Mouse (Mus musculus) adrenal gland, postnatal 10 days (tissue): ENCODE measurements around the gene Psmd4. TPM values are rescaled to one million over a fixed set of nuclear protein-coding genes. Genes with fewer than 3 reads are reported as not detected.
"Not testable (repeated sequence)": the region's sequence is repeated elsewhere in the genome, so short reads cannot be mapped to it uniquely, and the experiment has no call there.

Experiments
- DNase-seq: peaks from one replicate; pipeline ENCODE4 v3.0.0; 2021; ENCODE audit warnings: mixed read lengths
- long read RNA-seq, 2 experiments: library from polyadenylated mRNA; stranded (forward); transcript quantifications; one replicate each; pipeline ENCODE4 v2.0.0; 2021
- total RNA-seq, 2 experiments: library from RNA; stranded (reverse); gene quantifications; 2 replicates each; pipeline ENCODE4 v1.2.3; 2021

The Psmd4 gene
- total RNA-seq: 100 to 1,000 TPM; 206 to 221 TPM
- long read RNA-seq, experiment 1, transcript Psmd4-201 (10 exons, 1,276 nt): minor isoform, 198 of 491 reads
- long read RNA-seq, experiment 1, transcript Psmd4-202 (10 exons, 1,332 nt): major isoform, 228 of 491 reads
- long read RNA-seq, experiment 1, partial matches to known transcripts: 26 of 491 reads
- long read RNA-seq, experiment 1, other reads (novel, unspliced or antisense): 37 of 491 reads
- long read RNA-seq, experiment 2, transcript Psmd4-202 (10 exons, 1,332 nt): major isoform, 107 of 245 reads
- long read RNA-seq, experiment 2, transcript Psmd4-201 (10 exons, 1,276 nt): minor isoform, 93 of 245 reads
- long read RNA-seq, experiment 2, partial matches to known transcripts: 9 of 245 reads
- long read RNA-seq, experiment 2, other reads (novel, unspliced or antisense): 34 of 245 reads

DNA sequence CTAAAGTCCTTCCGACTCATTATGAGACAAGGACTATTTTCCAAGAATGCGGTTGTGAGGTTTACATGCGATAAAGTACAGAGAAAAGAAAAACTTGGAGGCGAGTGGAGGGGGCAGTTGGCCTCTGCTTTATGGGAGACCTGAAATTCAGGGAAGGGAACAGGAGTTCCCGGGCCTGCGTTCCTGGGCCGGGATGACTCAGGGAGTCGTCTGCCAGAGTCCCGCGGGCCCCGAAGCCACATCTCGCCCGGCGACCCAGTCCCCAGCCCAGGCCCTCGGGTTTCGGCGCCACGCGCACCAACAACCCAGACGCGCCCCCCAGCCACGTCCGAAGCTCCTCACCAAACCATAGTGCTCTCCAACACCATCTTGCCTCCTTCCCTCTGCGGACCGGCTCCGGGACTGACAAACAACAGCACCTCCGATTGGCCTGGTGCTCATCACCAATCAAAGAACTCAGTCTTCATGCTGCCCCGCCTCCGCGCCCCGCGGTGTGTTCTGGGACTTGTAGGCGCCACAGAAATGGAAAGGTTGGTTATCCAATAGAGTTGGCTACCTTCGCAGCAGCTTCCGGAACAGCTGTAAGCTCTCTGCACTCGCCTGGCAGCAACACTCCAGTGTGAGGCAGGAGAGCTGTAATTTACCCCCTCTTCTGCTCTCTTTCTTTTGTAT is at the start of gene Psmd4:
Gene Psmd4, minus strand, starts transcription at position 449 of the 672 bp plus-strand sequence.
- DNase-seq: peak; percentile 98

GRCm38 (mm10) chr3:95088071-95088470 is 45.7 kb upstream of the Psmd4 start:
- DNase-seq: no peak

GRCm38 (mm10) chr3:95071606-95072005 is 29.2 kb upstream of the Psmd4 start:
- DNase-seq: no peak

- DNase-seq: peak; percentile 45
Measured at GRCm38 (mm10) chr3:95066570-95066969, 24.2 kb upstream of the Psmd4 start.

DNA sequence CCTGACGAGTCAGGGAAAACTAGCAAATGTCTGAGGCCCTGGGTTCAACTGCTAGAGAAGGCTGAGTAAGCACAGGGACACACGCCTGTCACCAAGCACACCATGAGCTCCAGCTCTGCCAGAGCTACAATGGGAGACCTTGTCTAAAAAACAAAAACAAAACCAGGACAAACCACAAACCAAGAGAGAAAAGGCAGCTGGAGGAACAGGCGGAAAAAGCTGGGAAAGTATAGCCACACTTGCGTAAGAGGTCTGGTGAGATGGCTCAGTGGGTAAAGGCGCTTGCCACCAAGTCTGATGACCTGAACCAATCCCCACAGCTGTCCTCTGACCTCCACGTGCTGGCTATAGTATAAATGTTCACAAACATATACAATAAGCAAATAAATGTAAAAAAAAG is 23.7 kb upstream of the Psmd4 start:
- no peak for DNase-seq

DNA sequence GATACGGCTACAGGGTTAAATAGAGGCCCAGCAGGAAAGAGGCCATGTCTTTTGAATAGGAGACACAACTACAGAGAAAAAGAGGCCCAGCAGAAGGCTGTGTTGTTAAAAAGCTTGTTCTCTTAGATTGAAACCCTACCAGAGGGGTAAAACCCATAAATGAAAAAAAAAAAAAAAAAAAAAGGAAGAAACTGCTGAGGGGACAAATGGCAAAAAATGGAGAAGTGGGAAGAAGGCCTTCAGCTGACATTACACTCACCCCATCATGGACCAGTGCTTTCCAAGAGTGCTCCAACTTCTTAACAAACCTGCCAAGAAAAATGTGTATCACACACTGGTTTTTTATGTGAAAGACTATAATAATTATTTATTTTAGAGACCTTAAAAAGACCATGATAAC is 23.1 kb upstream of the Psmd4 start:
- DNase-seq: no peak

DNA sequence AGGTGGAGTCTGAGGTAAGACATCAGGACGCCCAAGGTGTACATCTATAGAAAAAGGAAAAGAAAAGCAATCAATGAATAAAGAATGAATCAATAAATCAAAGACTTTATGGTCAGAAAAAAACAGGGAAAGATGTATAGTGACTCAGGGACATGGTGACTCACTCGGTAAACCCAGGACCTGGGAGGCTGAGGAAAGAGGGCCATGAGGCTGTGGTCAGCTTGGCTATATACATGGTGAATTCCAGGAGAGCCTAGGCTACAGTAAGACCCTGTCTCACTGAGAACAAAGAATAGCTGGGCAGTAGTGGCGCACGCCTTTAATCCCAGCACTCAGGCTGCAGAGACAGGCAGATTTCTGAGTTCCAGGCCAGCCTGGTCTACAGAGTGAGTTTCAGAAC is 21.3 kb upstream of the Psmd4 start:
- no peak for DNase-seq

- DNase-seq: no peak
Measured at GRCm38 (mm10) chr3:95058078-95058477, 15.7 kb upstream of the Psmd4 start.

GRCm38 (mm10) chr3:95056275-95056674 is 13.9 kb upstream of the Psmd4 start:
- peak; percentile 42 for DNase-seq

DNA sequence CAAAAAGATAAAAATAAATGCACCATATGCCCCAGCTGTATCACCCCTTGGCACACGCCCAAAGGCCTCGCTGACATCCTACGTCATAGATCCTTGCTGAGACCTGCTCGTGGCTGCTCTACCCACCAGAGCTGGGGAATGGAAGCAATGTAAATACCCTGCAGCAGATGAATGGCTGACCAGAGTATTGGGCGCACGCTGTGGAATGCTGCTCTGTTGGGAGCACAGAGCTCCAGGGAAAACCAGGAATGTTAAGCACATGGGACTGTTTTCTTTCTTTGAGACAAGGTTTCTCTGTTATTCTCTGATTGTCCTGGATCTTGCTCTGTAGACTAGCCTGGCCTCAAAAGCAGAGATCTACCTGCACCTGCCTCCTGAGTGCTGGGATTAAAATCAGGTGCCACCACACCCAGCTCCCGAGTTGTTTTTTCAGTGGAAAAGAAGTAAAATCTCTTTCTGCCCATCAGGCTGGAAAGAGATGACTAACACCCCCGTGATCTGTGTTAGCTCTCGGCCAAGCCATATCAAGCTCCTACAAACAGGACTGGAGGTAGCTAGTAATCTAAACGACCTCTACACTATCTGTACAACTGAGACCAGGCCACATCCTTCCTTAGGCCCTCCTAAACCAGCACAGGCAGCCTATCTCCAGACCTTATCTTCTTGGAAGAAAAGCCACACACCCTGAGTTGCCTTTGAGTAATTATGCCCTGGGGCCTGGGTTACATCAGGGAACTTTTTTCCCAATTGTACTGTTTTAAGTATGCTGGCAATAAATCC is 12.3 kb upstream of the Psmd4 start:
- DNase-seq: peak; percentile 59

- peak; percentile 42 for DNase-seq
Measured at GRCm38 (mm10) chr3:95053701-95054100, 11.3 kb upstream of the Psmd4 start.

- peak; percentile 63 for DNase-seq
Measured at GRCm38 (mm10) chr3:95052959-95053358, 10.5 kb upstream of the Psmd4 start.

DNA sequence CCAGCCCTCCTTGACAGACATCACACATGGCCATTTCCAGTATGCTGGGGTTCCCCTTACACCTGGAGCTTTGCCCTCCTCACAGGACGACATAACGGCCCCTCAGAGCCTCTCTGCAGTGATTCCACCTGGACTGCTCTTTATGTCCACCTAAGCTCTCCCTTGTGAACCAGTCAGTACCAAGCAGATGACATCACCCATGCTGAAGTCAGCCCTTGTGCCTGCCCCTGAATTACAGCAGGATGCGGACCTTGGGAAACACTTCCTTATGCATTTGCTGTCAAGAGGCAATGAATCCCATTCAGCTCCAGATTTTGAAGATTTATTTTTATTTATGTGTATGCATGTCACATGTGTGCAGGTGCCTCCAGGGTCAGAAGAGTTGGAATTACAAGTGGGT is 5.5 kb upstream of the Psmd4 start:
- DNase-seq: peak; percentile 52

DNA sequence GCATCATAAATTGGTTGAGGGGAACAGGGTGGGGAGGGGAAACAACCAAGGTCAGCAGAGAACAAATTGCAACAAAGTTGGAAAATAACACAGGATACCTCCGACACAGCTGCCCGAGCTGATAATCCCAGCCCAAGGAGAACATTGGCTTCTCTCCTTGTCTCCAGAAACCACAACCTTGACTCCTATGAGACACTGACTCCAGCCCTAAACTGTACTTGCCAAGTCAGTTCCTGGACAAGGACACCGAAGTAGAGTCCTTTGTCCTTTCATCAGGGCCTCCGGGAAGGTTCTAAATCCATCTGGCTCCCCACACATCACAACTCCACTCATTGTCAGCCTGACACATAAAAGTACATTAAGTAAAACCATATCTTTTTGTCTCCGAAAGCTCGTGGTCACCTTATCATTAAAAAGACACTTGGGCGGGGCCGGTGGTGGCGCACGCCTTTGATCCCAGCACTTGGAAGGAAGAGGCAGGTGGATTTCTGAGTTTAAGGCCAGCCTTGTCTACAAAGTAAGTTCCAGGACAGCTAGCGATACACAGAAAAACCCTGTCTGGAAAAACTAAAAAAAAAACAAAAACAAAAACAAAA is 4.1 kb upstream of the Psmd4 start:
- peak; percentile 51 for DNase-seq

GRCm38 (mm10) chr3:95043251-95043650 is 837 bp upstream of the Psmd4 start:
- DNase-seq: no peak

DNA sequence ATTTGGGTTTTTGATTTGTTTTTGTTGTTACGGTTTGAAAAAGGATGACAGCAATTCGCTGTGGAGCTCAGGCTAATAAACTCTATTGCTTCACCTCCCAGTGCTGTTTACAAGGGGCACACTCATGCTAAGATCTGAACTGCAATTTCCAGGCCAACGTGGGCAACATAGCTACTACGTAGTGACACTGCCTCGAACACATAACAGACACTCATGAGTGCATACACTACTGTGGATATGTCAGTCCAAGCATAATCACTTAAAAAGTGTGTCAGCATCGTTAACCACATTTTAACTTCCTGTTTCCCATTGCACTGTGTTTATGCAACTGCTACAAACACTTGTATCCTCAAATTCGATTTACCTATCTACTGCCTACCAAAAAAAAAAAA is 420 bp upstream of the Psmd4 start:
- DNase-seq: no peak

DNA sequence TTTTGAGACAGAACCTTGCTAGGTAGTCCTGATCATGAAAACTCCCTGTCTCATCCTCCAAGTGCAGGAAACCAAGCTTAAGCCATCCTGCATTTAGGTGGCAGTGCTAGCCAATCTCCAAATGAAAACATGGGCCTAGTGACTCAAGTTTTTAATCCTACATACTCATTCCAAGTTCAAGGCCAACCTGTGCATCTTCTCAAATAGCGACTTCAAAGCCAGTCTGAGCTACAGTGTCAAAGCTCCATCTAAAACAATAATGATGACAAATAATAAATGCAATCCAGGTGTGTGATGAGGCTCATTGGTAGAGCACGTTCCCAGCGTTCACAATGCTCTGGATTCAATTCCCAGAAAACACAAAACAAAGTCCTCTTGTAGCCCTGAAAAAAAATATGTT is 789 bp downstream of the Psmd4 start:
- no peak for DNase-seq

DNA sequence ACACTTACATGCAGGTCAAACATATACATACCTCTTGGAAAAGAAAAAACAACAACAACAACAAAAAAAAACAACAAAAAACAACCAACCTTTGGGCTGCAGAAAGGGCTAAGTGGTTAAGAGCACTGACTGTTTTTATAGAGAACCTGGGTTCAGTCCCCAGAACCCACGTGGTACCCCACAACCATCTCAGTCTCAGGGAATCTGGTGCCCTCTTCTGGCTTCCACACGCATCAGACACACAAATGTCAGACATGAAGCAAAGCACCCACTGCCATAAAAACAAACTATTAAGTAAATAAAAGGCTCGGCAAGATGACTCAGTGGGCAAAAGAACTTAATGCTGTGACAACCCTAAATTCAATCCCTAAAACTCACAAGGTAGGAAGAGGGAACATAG is 12.5 kb downstream of the Psmd4 start:
- no peak for DNase-seq

- not testable (repeated sequence) for DNase-seq
Measured at GRCm38 (mm10) chr3:95029291-95029827, 13.1 kb downstream of the Psmd4 start.

- DNase-seq: no peak
Measured at GRCm38 (mm10) chr3:95028603-95029002, 13.8 kb downstream of the Psmd4 start.

DNA sequence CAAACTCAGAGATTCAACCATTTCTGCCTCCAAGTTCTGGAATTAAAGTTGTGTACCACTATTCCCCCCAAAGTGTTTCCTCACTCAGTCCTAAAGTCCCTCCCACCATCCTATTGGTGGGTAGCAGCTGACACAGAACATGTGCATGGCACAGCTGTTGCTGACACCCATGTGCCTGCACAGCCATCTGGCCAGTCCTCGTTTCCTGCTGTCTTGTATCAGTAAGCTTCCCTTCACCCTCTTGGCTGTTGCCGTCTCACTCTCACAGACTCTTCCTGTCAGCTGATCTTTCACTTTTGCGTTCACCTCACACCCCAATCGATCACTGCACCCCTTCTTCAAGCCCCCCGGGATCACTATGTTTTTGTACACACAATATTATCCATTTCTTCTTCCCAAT is 14.7 kb downstream of the Psmd4 start:
- no peak for DNase-seq

GRCm38 (mm10) chr3:95027057-95027645 is 15.3 kb downstream of the Psmd4 start:
- no peak for DNase-seq
